Mouse (Mus musculus) leukemia stem cell, adult 10-12 weeks (primary cell): ENCODE data around the gene Olfr806. TPM values are rescaled to one million over a fixed set of nuclear protein-coding genes. Genes with fewer than 3 reads are reported as not detected.

ENCODE experiments used
- polyA plus RNA-seq: library from polyadenylated mRNA; stranded (reverse); fragments of >175 nt; gene quantifications from 2 replicates; pipeline ENCODE4 v1.2.3, GENCODE M21; 2012; ENCODE audit warnings: low replicate concordance

Gene Olfr806
- not detected in 2 replicates for polyA plus RNA-seq

DNA sequence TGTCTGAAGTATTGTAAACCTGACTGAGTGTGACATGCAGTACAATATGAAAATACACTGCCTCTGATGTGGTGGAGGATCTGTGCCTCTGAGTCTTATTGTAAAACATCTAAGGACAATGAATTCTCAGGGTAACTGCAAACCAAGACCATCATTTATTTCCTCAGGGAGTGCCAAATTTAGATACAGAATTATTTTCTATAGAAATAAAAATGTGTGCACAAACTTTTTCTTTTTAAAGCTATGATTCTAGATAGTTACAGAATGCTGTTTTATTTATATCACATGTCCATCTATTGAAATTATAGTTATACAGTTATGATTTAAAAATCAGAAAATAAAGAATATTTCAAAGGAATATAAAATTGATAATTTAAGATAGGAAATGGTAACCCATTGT, at the start of gene Olfr806:
Gene Olfr806 (minus strand): TSS at position 101 of the 400 bp plus-strand sequence.

DNA sequence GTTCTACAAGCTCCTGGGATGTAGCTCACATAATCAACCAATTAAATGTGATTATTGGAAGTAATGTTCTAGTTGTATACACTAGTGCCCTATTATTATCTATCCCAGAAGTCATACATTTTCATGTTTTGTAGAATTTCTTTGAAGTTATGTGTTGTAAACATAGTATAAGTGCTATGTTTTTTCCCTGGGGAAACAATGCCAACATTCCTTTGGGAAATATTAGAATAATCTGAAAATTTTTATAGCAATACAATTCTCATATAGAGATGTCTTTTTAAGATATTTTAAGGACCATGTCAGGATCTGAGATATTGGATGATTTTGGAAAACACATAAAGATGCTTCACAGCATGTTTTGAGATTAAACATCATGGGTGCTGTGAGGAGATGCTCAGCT, 32.6 kb upstream of the Olfr806 start, which contains the start of gene Olfr809:
Gene Olfr809 (plus strand): TSS at position 301 of the 400 bp plus-strand sequence.

DNA sequence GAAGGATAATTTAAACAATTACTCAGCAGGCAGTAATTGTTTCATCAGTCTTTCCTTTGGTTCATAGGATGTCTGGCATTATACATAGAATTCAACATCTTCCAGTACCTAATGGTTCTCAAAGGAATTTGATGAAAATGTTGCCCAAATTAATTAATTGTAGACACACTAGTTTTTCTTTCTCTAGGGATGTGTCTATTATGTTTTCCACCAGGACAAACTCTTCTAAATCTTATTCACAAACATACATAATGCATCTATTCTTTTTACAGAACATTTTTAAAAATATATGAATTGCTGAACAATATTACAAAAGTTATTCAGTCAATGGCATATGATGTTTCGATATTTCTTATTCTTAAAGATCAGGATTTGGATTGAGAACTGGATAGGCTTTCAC, 23.5 kb upstream of the Olfr806 start, which contains the start of gene Olfr808:
Gene Olfr808 (plus strand): TSS at position 301 of the 400 bp plus-strand sequence.

DNA sequence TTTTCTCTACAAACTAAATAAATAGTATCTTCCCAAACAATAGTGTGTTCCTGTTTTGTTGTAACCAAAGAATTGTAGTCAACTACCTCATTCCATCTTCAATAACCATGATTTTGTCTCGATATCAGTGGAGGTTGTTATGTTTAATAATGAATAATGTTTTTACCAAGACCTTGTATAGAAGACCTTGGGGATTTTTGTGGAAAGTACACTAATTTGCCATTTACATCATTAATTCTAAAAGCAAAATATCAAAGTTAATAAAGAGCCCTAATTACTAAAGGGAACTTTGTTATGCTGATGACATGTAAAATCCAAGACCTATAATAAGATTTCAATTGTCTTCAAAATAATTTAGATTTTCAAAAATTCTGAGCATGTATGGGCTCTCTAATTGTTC, 16.0 kb upstream of the Olfr806 start, which contains the start of gene Olfr807:
Gene Olfr807 (minus strand): TSS at position 101 of the 400 bp plus-strand sequence.

DNA sequence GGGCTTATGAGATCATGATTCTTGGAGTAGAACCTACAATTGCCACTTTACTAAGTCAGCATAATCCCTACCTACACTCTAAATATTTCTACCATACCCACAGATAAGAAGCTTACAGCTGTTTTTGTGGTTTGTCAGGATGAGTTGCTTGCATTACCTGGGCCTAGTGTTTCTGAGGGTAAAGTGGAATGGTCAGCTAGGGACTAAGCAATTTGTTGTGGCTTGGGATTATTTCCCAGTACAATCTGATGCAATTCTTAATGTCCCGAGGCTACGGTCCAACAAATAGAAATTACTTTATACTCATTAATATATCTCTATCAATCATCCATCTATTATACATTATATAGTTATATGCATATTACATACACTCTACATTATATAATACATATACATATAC, 12.4 kb downstream of the Olfr806 start, which contains the start of gene Olfr805:
Gene Olfr805 (minus strand): TSS at position 101 of the 400 bp plus-strand sequence.

DNA sequence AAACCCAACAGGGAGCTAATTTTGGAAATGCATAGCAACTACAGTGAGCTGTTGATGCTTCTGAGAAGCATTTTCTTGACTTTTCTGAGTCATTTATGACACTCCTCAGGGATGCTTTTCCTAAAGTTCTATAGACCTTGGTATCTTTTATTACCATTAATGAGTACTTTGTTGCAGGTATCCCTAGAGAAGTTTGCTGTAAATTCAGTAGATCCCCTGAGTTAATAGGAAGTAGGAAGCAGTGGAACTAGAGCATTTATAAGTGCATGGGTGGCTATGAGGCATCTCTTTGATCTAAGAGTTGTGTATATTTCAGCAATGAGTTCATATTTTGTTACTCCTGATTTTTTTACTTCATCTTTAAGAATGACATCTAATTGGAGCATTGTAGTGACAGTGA, 38.8 kb downstream of the Olfr806 start, which contains the start of gene Olfr804:
Gene Olfr804 (plus strand): TSS at position 301 of the 400 bp plus-strand sequence.

DNA sequence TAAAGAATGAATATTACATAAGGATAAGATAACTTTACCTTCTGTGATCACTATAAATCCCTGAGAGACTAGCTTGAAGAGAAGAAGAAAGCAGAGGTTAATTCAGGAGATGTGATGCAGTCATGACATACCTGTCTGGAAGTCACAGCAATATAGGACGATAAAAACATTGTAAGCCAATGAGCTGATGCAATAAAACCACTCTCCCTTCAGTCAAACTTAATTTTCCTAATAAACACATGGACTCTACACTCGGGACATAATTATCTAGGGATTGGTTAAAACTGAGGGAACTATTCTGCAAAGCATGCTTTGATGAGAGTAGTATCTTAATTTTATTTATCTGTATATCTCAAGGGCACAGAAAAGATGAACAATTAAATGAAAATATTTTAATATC, 47.5 kb downstream of the Olfr806 start, which contains the start of gene Olfr803:
Gene Olfr803 (minus strand): TSS at position 101 of the 400 bp plus-strand sequence.

DNA sequence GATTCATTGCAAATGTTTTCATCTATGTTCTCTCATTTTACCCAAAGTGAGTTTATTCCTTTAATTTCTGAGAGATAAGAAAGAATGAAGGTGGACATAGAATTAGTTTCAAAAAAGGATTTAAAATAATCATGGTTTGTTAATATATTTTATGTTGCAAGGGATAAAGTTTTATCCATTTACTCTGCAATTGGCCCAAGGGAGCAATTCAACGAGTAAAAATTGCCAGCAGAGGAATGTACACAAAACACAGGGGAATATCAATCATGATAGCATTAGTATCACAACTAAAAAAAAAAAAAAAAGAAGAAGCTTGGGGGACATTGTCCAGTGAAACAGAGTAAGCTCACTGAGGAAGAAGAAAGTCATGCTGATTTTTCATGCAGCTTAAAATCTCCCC, 53.7 kb downstream of the Olfr806 start, which contains the start of gene Olfr802:
Gene Olfr802 (minus strand): TSS at position 101 of the 400 bp plus-strand sequence.

Other genes starting within 250 kb of the Olfr806 start
- not detected in 2 replicates for gene Olfr790, start 243.4 kb downstream of the Olfr806 start, polyA plus RNA-seq
- not detected in 2 replicates for gene Olfr791, start 220.1 kb downstream of the Olfr806 start, polyA plus RNA-seq
- not detected in 2 replicates for gene Olfr792, start 202.8 kb downstream of the Olfr806 start, polyA plus RNA-seq
- gene Olfr794, start 174.3 kb downstream of the Olfr806 start, polyA plus RNA-seq = not detected in 2 replicates
- not detected in 2 replicates for gene Olfr796, start 129.4 kb downstream of the Olfr806 start, polyA plus RNA-seq
- not detected in 2 replicates for gene Olfr798, start 114.0 kb downstream of the Olfr806 start, polyA plus RNA-seq
- not detected in 2 replicates for gene Olfr799, start 104.4 kb downstream of the Olfr806 start, polyA plus RNA-seq
- not detected in 2 replicates for gene Olfr800, start 84.2 kb downstream of the Olfr806 start, polyA plus RNA-seq
- gene Olfr801, start 68.1 kb downstream of the Olfr806 start, polyA plus RNA-seq = 0.06 TPM in 1 of 2 replicates, not detected in the other
- gene Olfr802, start 53.8 kb downstream of the Olfr806 start, polyA plus RNA-seq = 0.05 TPM in 1 of 2 replicates, not detected in the other
- not detected in 2 replicates for gene Olfr803, start 47.6 kb downstream of the Olfr806 start, polyA plus RNA-seq
- gene Olfr804, start 38.7 kb downstream of the Olfr806 start, polyA plus RNA-seq = not detected in 2 replicates
- gene Olfr805, start 12.5 kb downstream of the Olfr806 start, polyA plus RNA-seq = not detected in 2 replicates
- gene Olfr807, start 15.9 kb upstream of the Olfr806 start, polyA plus RNA-seq = not detected in 2 replicates
- gene Olfr808, start 23.6 kb upstream of the Olfr806 start, polyA plus RNA-seq = not detected in 2 replicates
- gene Olfr809, start 32.7 kb upstream of the Olfr806 start, polyA plus RNA-seq = not detected in 2 replicates
- gene Olfr810, start 53.0 kb upstream of the Olfr806 start, polyA plus RNA-seq = not detected in 2 replicates
- gene Olfr811, start 62.5 kb upstream of the Olfr806 start, polyA plus RNA-seq = not detected in 2 replicates
- not detected in 2 replicates for gene Olfr812, start 104.2 kb upstream of the Olfr806 start, polyA plus RNA-seq
- gene Olfr813, start 113.4 kb upstream of the Olfr806 start, polyA plus RNA-seq = not detected in 2 replicates
- gene Olfr814, start 137.9 kb upstream of the Olfr806 start, polyA plus RNA-seq = not detected in 2 replicates
- gene Olfr815, start 163.9 kb upstream of the Olfr806 start, polyA plus RNA-seq = not detected in 2 replicates
- gene Olfr816, start 173.7 kb upstream of the Olfr806 start, polyA plus RNA-seq = not detected in 2 replicates
- not detected in 2 replicates for gene Olfr818, start 207.2 kb upstream of the Olfr806 start, polyA plus RNA-seq
- gene Olfr819, start 225.3 kb upstream of the Olfr806 start, polyA plus RNA-seq = not detected in 2 replicates
- gene Olfr247, start 234.2 kb upstream of the Olfr806 start, polyA plus RNA-seq = not detected in 2 replicates
- not detected in 2 replicates for gene Gm10310, start 243.1 kb upstream of the Olfr806 start, polyA plus RNA-seq